8 mouse cellular contexts compared by ENCODE assay signal in genomic region chr9:75434172-75434793, GRCm38 (mm10). TPM values are rescaled to one million over a fixed set of nuclear protein-coding genes. Genes with fewer than 3 reads are reported as not detected.
DNase-seq lines count a peak whose midpoint lies in the region; ATAC-seq and TF ChIP-seq lines count a peak whose summit lies in the region.

No protein-coding gene starts in this region.

- 0 out of 2 replicates have a peak, but pooled peaks have one; percentile 34 for ATAC-seq in kidney, embryonic 15.5 days (replicated peaks; ENCODE audit: low FRiP score)
- peak; percentile 51; the same call in 1 of the 2 replicates for ATAC-seq in lung, embryonic 15.5 days (ENCODE audit: borderline replicate concordance, extremely low read depth, low FRiP score, low TSS enrichment)

- no peak overlapping the region for H3K4me2 ChIP-seq in kidney, embryonic 15.5 days
- no peak overlapping the region for H3K4me2 ChIP-seq in lung, embryonic 15.5 days

- no peaks in the 10 kb centered on the region for H3K27me3 ChIP-seq in kidney, embryonic 15.5 days
- H3K27me3 ChIP-seq in lung, embryonic 15.5 days: no peaks in the 10 kb centered on the region
- no peaks in the 10 kb centered on the region for H3K27me3 ChIP-seq in spleen, adult 2 months (ENCODE audit: control insufficient read depth, insufficient read depth, low read length)

- no peak overlapping the region for H3K9ac ChIP-seq in kidney, embryonic 15.5 days
- H3K9ac ChIP-seq in lung, embryonic 15.5 days: no peak overlapping the region

- no peak overlapping the region for H3K4me3 ChIP-seq in kidney, embryonic 15.5 days (replicated peaks)
- H3K4me3 ChIP-seq in lung, embryonic 15.5 days: no peak overlapping the region
- H3K4me3 ChIP-seq in spleen, adult 2 months (ENCODE audit: extremely low read depth, insufficient read depth, insufficient read length): no peak overlapping the region

- peaks cover 9% of the 10 kb centered on the region for H3K4me1 ChIP-seq in kidney, embryonic 15.5 days
- H3K4me1 ChIP-seq in lung, embryonic 15.5 days: peaks cover 4% of the 10 kb centered on the region; the same call in 1 of the 2 replicates
- peaks cover 11% of the 10 kb centered on the region; the same call in 1 of the 2 replicates for H3K4me1 ChIP-seq in spleen, adult 2 months (ENCODE audit: control insufficient read depth, insufficient read depth, insufficient read length)

- no peaks in the 10 kb centered on the region for H3K36me3 ChIP-seq in kidney, embryonic 15.5 days
- no peaks in the 10 kb centered on the region for H3K36me3 ChIP-seq in lung, embryonic 15.5 days
- H3K36me3 ChIP-seq in spleen, adult 2 months (ENCODE audit: control insufficient read depth, insufficient read depth, low read length): no peaks in the 10 kb centered on the region

- no peak overlapping the region for H3K27ac ChIP-seq in kidney, embryonic 15.5 days
- H3K27ac ChIP-seq in lung, embryonic 15.5 days: no peak overlapping the region
- H3K27ac ChIP-seq in spleen, adult 2 months (ENCODE audit: insufficient read depth, low read length): peak overlapping the region; percentile 78

- 35% methylated on average over 7 of the region's 7 CpGs for WGBS in kidney, embryonic 15.5 days
- WGBS in lung, embryonic 15.5 days: 41% methylated on average over 7 of the region's 7 CpGs
- WGBS in spleen, adult 2 months: under 1% methylated on average over 7 of the region's 7 CpGs

- H3K9me3 ChIP-seq in kidney, embryonic 15.5 days (replicated peaks): no peaks in the 10 kb centered on the region
- no peaks in the 10 kb centered on the region for H3K9me3 ChIP-seq in lung, embryonic 15.5 days

- DNase-seq in 3134 (ENCODE audit: extremely low read depth, insufficient read length, low spot score) (peak; percentile 39), 416B (ENCODE audit: low read depth) (peak; percentile 92)
- DNase-seq in brain, embryonic 14.5 days (ENCODE audit: low read depth): peak; percentile 68
- DNase-seq in heart, adult 9 months (ENCODE audit: low spot score in 2 of 2): peak; percentile 77 to 80
- DNase-seq in spleen, adult 2 months (ENCODE audit: low read depth in 1 of 2, low spot score in 2 of 2): peak; percentile 59 to 76
- no peak for DNase-seq in urinary bladder, postnatal 25 days (ENCODE audit: low spot score)

- TF ChIP-seq POLR2A in brain, embryonic 14.5 days (IDR thresholded peaks at IDR 0.05; ENCODE audit: borderline replicate concordance, extremely low read depth, insufficient read depth, insufficient read length, poor library complexity, severe bottlenecking): no peak
- TF ChIP-seq POLR2A in spleen, adult 2 months (IDR thresholded peaks at IDR 0.05; ENCODE audit: low read depth, low read length): no peak

- TF ChIP-seq CTCF in brain, embryonic 14.5 days (IDR thresholded peaks at IDR 0.05; ENCODE audit: borderline replicate concordance, extremely low read depth, insufficient read depth, insufficient read length): peak; percentile 24; the same call in 1 of the 2 replicates
- peak; percentile 26; the same call in 1 of the 2 replicates for TF ChIP-seq CTCF in spleen, adult 2 months (IDR thresholded peaks at IDR 0.05; ENCODE audit: extremely low read depth, insufficient read depth, insufficient read length, insufficient replicate concordance)

RNA-seq across cellular contexts. Expression of gene Leo1, which starts 7.0 kb away (rescaled TPM):
- polyA plus RNA-seq in brain, embryonic 14.5 days (2012; rRNA removed): 11.7 and 24.0 TPM in 2 replicates
- 42.9 and 43.4 TPM in 2 replicates for polyA plus RNA-seq in kidney, embryonic 15.5 days (2015; fragmentation: Nextera tagmentation; extraction: Ambion mirVana)
- polyA plus RNA-seq in lung, embryonic 15.5 days (2015; fragmentation: Nextera tagmentation; extraction: Ambion mirVana): 37.3 and 38.1 TPM in 2 replicates
- polyA plus RNA-seq in spleen, adult 2 months (2012; rRNA removed): 2.0 and 2.1 TPM in 2 replicates

RNA-seq across cellular contexts. Expression of gene Mapk6, which starts 24.5 kb away (rescaled TPM):
- 69.1 and 117 TPM in 2 replicates for polyA plus RNA-seq in brain, embryonic 14.5 days (2012; rRNA removed)
- polyA plus RNA-seq in kidney, embryonic 15.5 days (2015; fragmentation: Nextera tagmentation; extraction: Ambion mirVana): 59.6 and 66.9 TPM in 2 replicates
- 45.0 and 49.7 TPM in 2 replicates for polyA plus RNA-seq in lung, embryonic 15.5 days (2015; fragmentation: Nextera tagmentation; extraction: Ambion mirVana)
- polyA plus RNA-seq in spleen, adult 2 months (2012; rRNA removed): 11.4 and 12.7 TPM in 2 replicates
